Mouse (Mus musculus) liver, embryonic 15.5 days (tissue): Measurements from ENCODE around the gene Colq. TPM values are rescaled to one million over a fixed set of nuclear protein-coding genes. Genes with fewer than 3 reads are reported as not detected.

ENCODE experiments used
- ATAC-seq: fragments of 200-750 bp; cut with Nextera tagmentation; 2 replicates; pipeline ENCODE4 v1.8.0; 2017; ENCODE audit warnings: moderate number of reproducible peaks, mild to moderate bottlenecking, moderate library complexity; ENCODE audit not compliant: insufficient read depth
- H3K27ac ChIP-seq: fragments of 300-500 bp; sonication (generic); replicated peaks from 2 replicates; pipeline ENCODE4 v1.5.1; 2015; ENCODE audit warnings: mild to moderate bottlenecking, inconsistent platforms
- H3K27me3 ChIP-seq: fragments of 300-500 bp; sonication (generic); 2 replicates; pipeline ENCODE4 v1.6.1; 2015; ENCODE audit warnings: mild to moderate bottlenecking, inconsistent platforms
- H3K36me3 ChIP-seq: fragments of 300-500 bp; sonication (generic); replicated peaks from 2 replicates; pipeline ENCODE4 v1.6.1; 2015; ENCODE audit warnings: moderate library complexity, mild to moderate bottlenecking, inconsistent platforms
- H3K4me1 ChIP-seq: fragments of 300-500 bp; sonication (generic); replicated peaks from 2 replicates; pipeline ENCODE4 v1.6.1; 2015; ENCODE audit warnings: inconsistent platforms
- H3K4me2 ChIP-seq: fragments of 300-500 bp; sonication (generic); 2 replicates; pipeline ENCODE4 v1.6.1; 2015; ENCODE audit warnings: moderate library complexity, mild to moderate bottlenecking, inconsistent platforms
- H3K4me3 ChIP-seq: fragments of 300-500 bp; sonication (generic); replicated peaks from 2 replicates; pipeline ENCODE4 v1.5.1; 2015; ENCODE audit warnings: mild to moderate bottlenecking, inconsistent platforms
- H3K9ac ChIP-seq: fragments of 300-500 bp; sonication (generic); 2 replicates; pipeline ENCODE4 v1.6.1; 2015; ENCODE audit warnings: moderate library complexity, mild to moderate bottlenecking, inconsistent platforms
- H3K9me3 ChIP-seq: fragments of 300-500 bp; sonication (generic); replicated peaks from 2 replicates; pipeline ENCODE4 v1.6.1; 2016; ENCODE audit warnings: inconsistent platforms
- WGBS: fragments of 180-500 bp; shearing (Covaris S2); methylation state at CpG from one replicate; pipeline ENCODE4 v1.1.7; 2015; ENCODE audit warnings: mixed read lengths; ENCODE audit not compliant: insufficient replicate concordance; 5-methylcytosine and 5-hydroxymethylcytosine counted together
- polyA plus RNA-seq: library from polyadenylated mRNA; unstranded; fragments of >200 nt; fragmentation: Nextera tagmentation; extraction: Ambion mirVana; gene quantifications from 2 replicates; pipeline ENCODE4 v1.2.1, GENCODE M21; 2015

Gene Colq
- polyA plus RNA-seq, 1 experiment from 2014 or later, result 0.50 TPM

DNA sequence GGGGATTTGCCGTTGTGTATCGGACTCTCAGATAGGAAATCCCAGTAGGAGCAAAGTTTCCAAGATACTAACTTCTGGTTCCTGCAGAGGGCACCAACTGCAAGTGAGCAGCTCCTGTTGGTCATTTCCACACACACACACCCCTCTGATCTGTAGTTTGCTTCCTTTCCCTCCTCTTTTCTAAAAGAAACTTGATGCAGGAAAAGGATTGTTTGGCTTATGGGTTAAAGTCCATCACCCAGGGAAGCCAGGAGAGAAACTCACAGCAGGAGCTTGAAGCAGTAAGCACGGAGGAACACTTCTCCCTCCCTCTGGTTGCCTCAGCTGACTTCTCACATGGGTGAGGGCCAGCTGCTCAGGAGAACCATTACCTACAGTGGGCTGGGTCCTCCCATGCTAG lies 72.0 kb downstream of the Colq start:
- WGBS, result 38% methylated on average over 3 of the region's 3 CpGs
- H3K9me3 ChIP-seq, result no peaks in the 10 kb centered on the region
- H3K9ac ChIP-seq, result no peak overlapping the region
- H3K27ac ChIP-seq, result no peak overlapping the region
- peak overlapping the region; percentile 39 for H3K4me2 ChIP-seq
- no peaks in the 10 kb centered on the region for H3K27me3 ChIP-seq
- no peak for ATAC-seq
- H3K36me3 ChIP-seq, result no peaks in the 10 kb centered on the region
- H3K4me3 ChIP-seq, result no peak overlapping the region
- no peaks in the 10 kb centered on the region for H3K4me1 ChIP-seq

DNA sequence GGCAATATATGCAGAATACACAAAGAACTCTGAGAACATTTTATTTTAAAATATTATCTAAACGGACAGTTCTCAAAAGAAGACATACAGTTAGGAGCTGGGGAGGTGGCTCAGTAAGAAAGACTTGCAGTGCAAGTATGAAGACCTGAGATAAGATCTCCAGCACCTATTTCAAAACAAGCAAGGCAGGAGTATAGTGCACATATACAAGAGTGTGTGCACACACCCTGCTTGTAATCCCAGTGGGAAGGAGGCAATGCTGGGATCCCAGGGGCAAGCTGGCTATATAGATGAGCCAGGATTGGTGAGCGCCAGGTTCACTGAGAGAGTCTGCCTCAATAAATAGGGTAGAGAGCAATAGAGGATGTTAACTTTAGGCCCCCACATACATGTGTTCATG lies 75.2 kb downstream of the Colq start:
- Histone ChIP-seq H3K9ac (no peak overlapping the region), H3K27ac (no peak overlapping the region), H3K9me3 (no peaks in the 10 kb centered on the region), H3K4me3 (no peak overlapping the region), H3K36me3 (peaks cover 2% of the 10 kb centered on the region; the same call in 1 of the 2 replicates), H3K4me2 (no peak overlapping the region), H3K4me1 (no peaks in the 10 kb centered on the region), H3K27me3 (no peaks in the 10 kb centered on the region)
- WGBS, result 64% methylated on average over 2 of the region's 2 CpGs
- ATAC-seq, result no peak

DNA sequence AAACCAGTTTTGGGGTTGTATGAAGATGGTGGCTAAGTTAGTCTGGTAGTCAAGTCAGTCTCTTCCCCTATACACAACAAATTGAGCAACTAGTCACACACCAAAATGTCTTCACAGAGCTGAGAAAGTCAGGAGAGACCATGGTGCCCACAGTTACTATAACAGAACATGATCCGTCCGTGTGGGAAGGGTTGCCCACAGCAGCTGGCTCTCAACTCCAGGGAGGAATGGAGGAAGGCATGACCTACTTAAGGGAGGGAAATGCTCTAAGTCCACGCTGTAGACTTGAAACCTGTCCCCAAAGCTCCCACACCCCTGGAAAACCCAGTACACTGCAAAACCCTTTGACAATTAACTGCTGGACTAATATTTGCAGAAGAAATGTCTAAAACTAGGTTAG lies 80.8 kb downstream of the Colq start:
- H3K4me1 ChIP-seq, result no peaks in the 10 kb centered on the region
- H3K27me3 ChIP-seq, result no peaks in the 10 kb centered on the region
- peak overlapping the region; percentile 11; the same call in 1 of the 2 replicates for H3K27ac ChIP-seq
- no peaks in the 10 kb centered on the region for H3K9me3 ChIP-seq
- H3K9ac ChIP-seq, result no peak overlapping the region
- H3K4me2 ChIP-seq, result no peak overlapping the region
- WGBS, result 80% methylated on average over 3 of the region's 3 CpGs
- no peak for ATAC-seq
- H3K4me3 ChIP-seq, result no peak overlapping the region
- H3K36me3 ChIP-seq, result peaks cover 56% of the 10 kb centered on the region

DNA sequence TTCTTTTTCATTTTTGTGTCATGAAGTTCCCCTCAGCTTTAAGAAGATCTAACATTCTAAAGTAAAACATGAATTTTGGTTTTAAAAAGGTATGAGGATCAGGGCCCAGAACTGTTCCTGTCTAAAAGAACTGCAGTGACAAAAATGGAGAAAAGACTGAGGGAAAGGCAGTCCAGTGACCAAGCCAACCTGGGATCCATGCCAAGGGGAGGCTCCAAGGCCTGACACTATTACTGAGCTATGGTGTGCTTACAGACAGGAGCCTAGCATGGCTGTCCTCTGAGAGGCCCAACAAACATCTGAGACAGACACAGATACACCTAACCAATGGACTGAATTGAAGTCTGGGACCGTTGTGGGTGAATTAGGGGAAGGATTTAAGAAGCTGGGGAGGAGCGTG lies 81.2 kb downstream of the Colq start:
- no peak overlapping the region for H3K4me3 ChIP-seq
- H3K27ac ChIP-seq, result peak overlapping the region; percentile 11; the same call in 1 of the 2 replicates
- 94% methylated on average over 2 of the region's 2 CpGs for WGBS
- peaks cover 60% of the 10 kb centered on the region for H3K36me3 ChIP-seq
- H3K9me3 ChIP-seq, result no peaks in the 10 kb centered on the region
- no peaks in the 10 kb centered on the region for H3K27me3 ChIP-seq
- H3K4me1 ChIP-seq, result no peaks in the 10 kb centered on the region
- no peak overlapping the region for H3K9ac ChIP-seq
- no peak for ATAC-seq
- H3K4me2 ChIP-seq, result no peak overlapping the region

DNA sequence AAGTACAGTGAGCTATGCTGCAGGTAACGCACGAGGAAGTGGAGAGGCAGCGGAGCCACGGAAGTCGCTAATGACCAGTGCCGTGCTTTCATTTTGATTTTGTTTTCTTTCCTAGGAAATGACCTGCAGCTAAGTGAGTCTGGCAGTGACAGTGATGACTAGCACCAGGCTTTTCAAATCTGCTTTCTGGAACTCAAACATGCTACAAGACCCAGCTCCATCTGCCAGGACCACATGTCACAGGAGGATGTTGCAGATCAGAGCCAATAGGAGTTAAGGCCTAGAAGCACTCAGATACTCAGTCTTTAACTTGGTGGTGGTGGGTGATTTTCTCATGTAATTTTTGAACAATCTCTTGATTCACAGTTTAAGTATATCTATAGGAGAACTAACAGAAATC lies 84.7 kb downstream of the Colq start:
- WGBS, result 95% methylated on average over 6 of the region's 6 CpGs
- no peak for ATAC-seq
- peaks cover 94% of the 10 kb centered on the region for H3K36me3 ChIP-seq

DNA sequence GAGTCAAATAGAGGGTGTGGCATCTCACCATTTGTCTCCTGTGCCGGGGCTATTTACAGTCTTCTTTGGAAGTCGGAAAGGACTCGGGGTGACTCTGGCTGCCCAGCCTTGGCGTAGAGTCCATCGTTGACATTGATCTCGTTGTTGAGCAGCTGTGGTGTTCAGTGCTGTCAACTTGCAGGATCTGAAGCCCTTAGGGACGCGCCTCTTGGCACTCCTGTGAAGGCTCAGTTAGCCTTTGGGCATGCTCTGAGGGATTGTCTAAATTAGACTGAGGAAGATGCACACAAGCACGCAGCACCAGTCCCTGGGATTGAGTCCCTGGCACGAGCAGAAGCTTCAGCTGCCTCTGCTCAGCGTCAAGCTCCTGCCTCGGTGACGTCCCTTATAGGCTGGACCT lies 87.7 kb downstream of the Colq start:
- Histone ChIP-seq H3K9ac (no peak overlapping the region), H3K4me3 (no peak overlapping the region), H3K9me3 (no peaks in the 10 kb centered on the region), H3K4me1 (peaks cover under 1% of the 10 kb centered on the region), H3K36me3 (peaks cover 98% of the 10 kb centered on the region), H3K27ac (no peak overlapping the region), H3K27me3 (no peaks in the 10 kb centered on the region), H3K4me2 (no peak overlapping the region)
- no peak for ATAC-seq
- 89% methylated on average over 13 of the region's 13 CpGs for WGBS

More for the DNA sequence above, 84.7 kb downstream of the Colq start:
- H3K27ac ChIP-seq, result no peak overlapping the region
- no peaks in the 10 kb centered on the region for H3K27me3 ChIP-seq
- H3K9ac ChIP-seq, result no peak overlapping the region
- no peak overlapping the region for H3K4me3 ChIP-seq
- H3K4me2 ChIP-seq, result no peak overlapping the region
- no peaks in the 10 kb centered on the region for H3K4me1 ChIP-seq
- no peaks in the 10 kb centered on the region for H3K9me3 ChIP-seq

DNA sequence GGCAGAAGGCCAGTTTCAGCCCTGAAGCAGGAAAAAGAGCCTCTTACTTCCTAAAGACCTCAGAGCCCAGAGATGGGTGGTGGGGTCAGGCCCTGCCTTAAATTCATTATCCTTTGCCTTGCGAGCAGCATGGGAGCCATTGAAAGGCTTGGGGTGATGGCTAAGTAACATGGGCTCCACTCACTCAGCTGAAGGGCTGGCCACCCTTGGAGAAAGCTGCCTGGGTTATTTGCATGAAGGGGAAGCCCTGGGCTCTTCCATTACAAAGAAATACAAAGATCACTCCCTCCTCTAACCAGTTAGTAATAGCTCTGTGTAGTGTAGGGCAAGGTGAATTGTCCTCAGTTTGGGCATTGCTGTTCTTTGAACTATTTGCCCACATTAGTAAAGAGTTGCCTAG lies 91.6 kb downstream of the Colq start:
- no peaks in the 10 kb centered on the region for H3K9me3 ChIP-seq
- no peaks in the 10 kb centered on the region for H3K27me3 ChIP-seq
- no peak overlapping the region for H3K4me3 ChIP-seq
- H3K4me1 ChIP-seq, result peaks cover 31% of the 10 kb centered on the region
- H3K4me2 ChIP-seq, result no peak overlapping the region
- ATAC-seq, result no peak
- H3K36me3 ChIP-seq, result peaks cover 66% of the 10 kb centered on the region
- H3K9ac ChIP-seq, result no peak overlapping the region
- H3K27ac ChIP-seq, result no peak overlapping the region
- 86% methylated on average over 1 of the region's 1 CpGs for WGBS

DNA sequence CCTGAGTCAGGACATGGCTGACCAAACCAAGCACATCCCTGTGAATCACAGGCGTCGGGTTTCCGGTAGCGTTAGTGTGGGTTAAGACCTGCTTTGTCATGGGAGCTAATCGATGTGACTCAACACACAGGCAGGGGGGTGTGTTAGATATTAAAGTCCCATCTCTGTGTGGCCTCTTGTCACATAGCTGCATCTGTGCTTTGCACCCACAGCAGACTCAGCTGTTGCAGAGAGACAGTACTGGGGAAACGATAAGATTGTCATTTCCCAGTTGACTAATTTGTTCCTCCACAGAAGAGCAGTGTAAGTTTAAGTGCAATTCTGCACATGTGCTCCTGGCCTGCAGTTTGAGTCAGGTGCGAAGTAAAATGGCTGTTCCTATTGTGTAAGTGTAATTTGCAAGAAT lies 94.9 kb downstream of the Colq start:
- ATAC-seq, result peak; percentile 82
- peaks cover 54% of the 10 kb centered on the region for H3K36me3 ChIP-seq
- H3K27me3 ChIP-seq, result no peaks in the 10 kb centered on the region
- 5% methylated on average over 7 of the region's 7 CpGs for WGBS
- peak overlapping the region; percentile 85 for H3K9ac ChIP-seq
- H3K27ac ChIP-seq, result peak overlapping the region; percentile 87
- peak overlapping the region; percentile 80 for H3K4me2 ChIP-seq
- no peaks in the 10 kb centered on the region for H3K9me3 ChIP-seq
- H3K4me1 ChIP-seq, result peaks cover 49% of the 10 kb centered on the region
- peak overlapping the region; percentile 93 for H3K4me3 ChIP-seq

DNA sequence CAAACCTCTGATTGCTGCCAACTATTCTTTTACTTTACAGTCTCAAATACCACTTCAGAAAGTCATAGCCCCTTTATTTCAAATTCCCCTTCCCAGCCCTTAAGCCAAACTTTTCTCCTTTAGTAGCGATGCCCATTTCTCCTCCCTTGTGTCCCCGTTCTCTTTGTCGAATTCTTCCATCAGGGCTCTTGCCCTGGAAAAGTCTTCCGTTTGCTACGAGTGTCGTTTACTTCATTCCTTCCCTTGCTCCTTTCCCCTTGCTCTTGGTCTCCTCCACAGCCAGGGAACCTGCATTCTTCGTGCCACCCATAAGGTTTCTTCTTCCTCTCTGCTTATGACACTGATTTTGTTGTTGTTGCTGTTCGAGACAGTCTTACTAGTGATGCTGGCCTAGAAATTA lies 95.6 kb downstream of the Colq start:
- Histone ChIP-seq H3K27ac (peak overlapping the region; percentile 87), H3K36me3 (peaks cover 54% of the 10 kb centered on the region), H3K4me1 (peaks cover 49% of the 10 kb centered on the region), H3K4me2 (peak overlapping the region; percentile 80), H3K9ac (peak overlapping the region; percentile 85), H3K9me3 (no peaks in the 10 kb centered on the region), H3K27me3 (no peaks in the 10 kb centered on the region), H3K4me3 (peak overlapping the region; percentile 93)
- under 1% methylated on average over 8 of the region's 8 CpGs for WGBS
- ATAC-seq, result no peak

DNA sequence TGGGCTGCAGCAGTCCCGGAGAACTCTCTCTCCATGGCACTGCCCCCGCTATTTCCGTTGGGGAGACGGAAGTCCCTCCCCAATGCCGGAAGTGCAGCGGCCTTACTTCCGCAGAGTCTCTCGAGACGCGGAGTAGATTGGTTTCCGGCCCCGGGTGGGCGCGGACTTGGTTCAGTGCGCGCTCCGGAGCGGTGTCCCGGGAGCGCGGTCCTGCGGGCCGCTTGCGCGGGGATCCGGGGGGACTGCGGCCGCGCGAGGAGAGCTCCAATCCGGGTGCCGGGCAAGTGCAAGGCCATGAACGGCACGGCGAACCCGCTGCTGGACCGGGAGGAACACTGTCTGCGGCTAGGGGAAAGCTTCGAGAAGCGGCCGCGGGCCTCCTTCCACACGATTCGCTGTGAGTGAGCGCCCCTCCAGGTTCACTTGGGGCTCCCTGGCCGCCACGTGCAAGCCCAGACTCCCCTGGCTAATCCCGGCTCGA lies 96.1 kb downstream of the Colq start, which contains the start of gene Mettl6:
Mettl6 (minus strand) TSS at position 66 of the 481 bp plus-strand sequence.
- H3K27ac ChIP-seq, result peak within 1 kb of the TSS; percentile 87

DNA sequence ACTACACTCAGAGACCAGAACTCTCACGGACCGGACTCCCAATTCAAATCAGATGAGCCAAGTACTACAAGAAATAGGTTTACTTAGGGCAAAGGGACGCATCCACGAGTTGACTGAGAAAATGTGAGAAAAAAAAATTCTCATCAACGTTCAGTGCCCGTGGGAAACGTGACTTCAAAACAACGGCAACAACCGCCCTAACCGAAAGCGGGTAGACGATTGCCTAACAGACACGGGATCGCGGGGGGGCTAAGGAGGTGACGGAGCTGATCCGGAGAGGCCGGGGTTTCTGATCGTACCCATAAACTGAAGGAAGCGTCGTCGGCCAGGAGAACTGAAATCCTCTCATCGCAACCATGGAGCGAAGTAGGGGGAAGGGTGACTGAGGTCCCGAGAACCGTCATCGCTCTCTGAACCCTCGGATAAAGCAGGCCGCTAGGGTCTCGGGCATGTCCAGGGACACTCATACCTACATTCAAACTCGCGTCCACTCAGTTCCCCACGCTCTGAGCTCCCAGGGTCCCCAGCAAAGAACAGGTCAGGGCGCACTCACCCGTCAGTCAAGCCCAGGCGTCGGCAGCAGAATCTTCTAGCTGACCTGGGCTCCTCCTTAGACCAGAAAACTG lies 96.7 kb downstream of the Colq start, which contains the start of gene Eaf1:
Eaf1 (plus strand) TSS at position 51 of the 626 bp plus-strand sequence.
- H3K4me1 ChIP-seq, result peaks cover 49% of the 10 kb centered on the region
- H3K9me3 ChIP-seq, result no peaks in the 10 kb centered on the region
- H3K9ac ChIP-seq, result peak within 1 kb of the TSS; percentile 85
- H3K4me2 ChIP-seq, result peak within 1 kb of the TSS; percentile 80
- peak within 1 kb of the TSS; percentile 87 for H3K27ac ChIP-seq
- H3K27me3 ChIP-seq, result no peaks in the 10 kb centered on the region
- peak within 1 kb of the TSS; percentile 93 for H3K4me3 ChIP-seq
- ATAC-seq, result peak; percentile 26; the same call in 1 of the 2 replicates
- WGBS, result under 1% methylated on average over 37 of the region's 37 CpGs
- H3K36me3 ChIP-seq, result peaks cover 51% of the 10 kb centered on the region

More for the DNA sequence above, 96.1 kb downstream of the Colq start, which contains the start of gene Mettl6:
- Histone ChIP-seq H3K4me1 (peaks cover 49% of the 10 kb centered on the region), H3K27me3 (no peaks in the 10 kb centered on the region), H3K9ac (peak within 1 kb of the TSS; percentile 85), H3K9me3 (no peaks in the 10 kb centered on the region), H3K4me3 (peak within 1 kb of the TSS; percentile 93), H3K4me2 (peak within 1 kb of the TSS; percentile 80), H3K36me3 (peaks cover 52% of the 10 kb centered on the region)
- under 1% methylated on average over 49 of the region's 49 CpGs for WGBS
- peak; percentile 86 for ATAC-seq
